Mouse (Mus musculus): ENCODE results near the gene Gm17657.

Gm17657 gene

GRCm38 (mm10) chr17:29485336-29486233 is 63.9 kb downstream of the Gm17657 start:
- no peak for DNase-seq

- no peak for DNase-seq
These were observed 65.0 kb downstream of the Gm17657 start for GRCm38 (mm10) chr17:29484431-29484830.

DNA sequence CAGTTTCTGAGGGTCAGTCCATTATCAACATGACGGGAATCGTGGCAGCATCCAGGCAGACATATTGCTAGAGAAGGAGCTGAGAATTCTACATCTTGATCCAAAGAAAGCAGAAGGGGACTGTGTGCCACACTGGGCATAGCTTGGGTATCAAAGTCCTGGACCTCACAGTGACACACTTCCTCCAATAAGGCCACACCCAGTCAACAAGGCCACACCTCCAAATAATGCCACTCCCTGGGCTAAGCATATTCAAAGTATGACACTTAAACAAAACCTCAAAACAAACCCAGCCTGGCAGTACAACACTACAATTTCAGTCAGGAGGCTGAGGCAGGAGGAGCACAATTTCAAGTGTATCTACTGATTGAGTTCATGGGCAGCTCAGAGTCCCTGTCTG is 66.2 kb downstream of the Gm17657 start:
- no peak for DNase-seq

DNA sequence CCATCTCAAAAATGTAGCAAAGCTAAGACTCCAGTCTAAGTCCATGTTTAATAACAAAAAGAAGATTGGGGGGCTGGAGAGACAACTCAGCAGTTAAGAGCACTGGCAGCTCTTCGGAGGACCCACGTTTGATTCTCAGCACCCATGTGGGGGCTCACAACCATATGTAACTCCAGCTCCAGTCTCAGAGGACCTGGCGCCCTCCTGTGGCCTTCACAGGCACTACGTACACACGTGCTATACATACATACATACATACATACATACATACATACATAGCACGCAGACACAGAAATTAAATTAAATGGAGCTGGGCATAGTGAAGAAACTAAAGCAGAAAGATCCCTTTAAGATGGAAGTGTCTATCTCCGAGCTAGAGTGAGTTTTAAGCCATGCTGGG is 66.8 kb downstream of the Gm17657 start:
- DNase-seq: no peak

DNA sequence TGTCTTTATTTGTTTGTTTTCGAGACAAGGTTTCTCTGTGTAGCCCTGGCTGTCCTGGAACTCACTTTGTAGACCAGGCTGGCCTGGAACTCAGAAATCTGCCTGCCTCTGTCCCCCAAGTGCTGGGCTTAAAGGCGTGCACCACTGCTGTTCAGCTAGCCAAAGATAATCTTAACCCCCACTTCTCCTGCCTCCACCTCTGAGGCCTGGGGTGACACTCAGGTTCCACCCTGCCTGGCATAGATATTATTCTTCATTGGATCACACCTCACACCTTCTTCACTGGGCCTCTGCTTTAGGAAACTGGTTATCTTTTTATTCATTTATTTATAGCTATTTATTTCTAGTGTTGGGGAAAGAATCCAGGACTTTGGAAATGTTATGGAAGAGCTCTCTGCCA is 69.2 kb downstream of the Gm17657 start:
- DNase-seq: no peak

- no peak for DNase-seq
These were observed 71.2 kb downstream of the Gm17657 start for GRCm38 (mm10) chr17:29478271-29478670.

DNA sequence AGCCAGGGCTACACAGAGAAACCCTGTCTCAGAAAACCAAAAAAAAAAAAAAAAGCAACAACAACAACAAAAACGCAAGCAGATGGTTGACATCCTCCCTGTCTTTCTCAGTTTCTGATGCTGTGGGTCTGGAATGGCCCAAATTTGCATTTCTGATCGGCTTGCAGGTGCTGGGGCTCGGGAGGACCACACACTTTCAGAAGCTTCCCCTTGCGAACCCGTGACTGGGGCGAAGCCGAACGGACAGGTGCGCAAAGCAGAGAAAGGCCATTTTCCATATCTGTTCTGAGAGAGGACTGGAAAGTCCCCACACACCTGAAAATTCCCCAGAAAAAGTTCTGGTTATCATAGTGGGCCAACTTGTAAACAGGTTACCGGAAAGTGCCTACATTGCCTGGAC is 72.1 kb downstream of the Gm17657 start:
- DNase-seq: no peak

- no peak for DNase-seq
These were observed 73.0 kb downstream of the Gm17657 start for GRCm38 (mm10) chr17:29476461-29476860.

DNA sequence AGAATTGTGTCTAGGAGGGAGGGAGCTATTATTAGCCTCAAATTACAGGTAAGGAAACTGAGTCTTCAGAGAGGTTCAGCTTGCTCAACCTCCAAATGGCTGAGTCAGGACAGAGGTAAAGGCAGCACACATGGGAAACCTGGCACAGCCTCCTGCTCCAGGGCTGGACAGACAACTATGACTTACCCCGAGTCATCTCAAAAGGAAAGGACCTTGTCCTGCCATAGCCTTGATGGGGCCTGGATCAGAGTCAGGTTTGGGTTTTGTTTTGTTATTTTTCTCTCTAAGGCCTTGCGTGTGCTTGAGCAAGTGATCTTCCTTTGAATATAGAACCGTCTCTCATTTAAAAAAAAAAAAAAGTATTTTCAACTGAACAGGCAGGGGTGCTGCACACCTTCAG is 74.3 kb downstream of the Gm17657 start:
- DNase-seq: no peak

GRCm38 (mm10) chr17:29474036-29474435 is 75.4 kb downstream of the Gm17657 start:
- DNase-seq: no peak

GRCm38 (mm10) chr17:29473466-29473865 is 76.0 kb downstream of the Gm17657 start:
- no peak for DNase-seq

All from kidney, postnatal 25 days (tissue).